Mouse (Mus musculus) embryonic facial prominence, embryonic 11.5 days (tissue): ENCODE measurements around the gene Msmp. TPM values are rescaled to one million over a fixed set of nuclear protein-coding genes. Genes with fewer than 3 reads are reported as not detected.

ENCODE experiments used
- ATAC-seq: fragments of 200-750 bp; cut with Nextera tagmentation; replicated peaks from 2 replicates; pipeline ENCODE4 v1.8.0; 2017; ENCODE audit warnings: low read depth; ENCODE audit not compliant: insufficient number of reproducible peaks, low FRiP score, low TSS enrichment
- DNase-seq: peaks from one replicate; pipeline ENCODE4 v3.0.0-alpha.2; 2015; ENCODE audit warnings: low spot score
- H3K27ac ChIP-seq: fragments of 300-500 bp; sonication (generic); replicated peaks from 2 replicates; pipeline ENCODE4 v1.5.1; 2014; ENCODE audit warnings: mild to moderate bottlenecking, low read depth, low read length, control low read depth
- H3K27me3 ChIP-seq: fragments of 300-500 bp; sonication (generic); 2 replicates; pipeline ENCODE4 v1.6.1; 2014; ENCODE audit warnings: mild to moderate bottlenecking, low read length, moderate library complexity, mixed read lengths; ENCODE audit not compliant: control insufficient read depth, insufficient read depth
- H3K36me3 ChIP-seq: fragments of 300-500 bp; sonication (generic); replicated peaks from 2 replicates; pipeline ENCODE4 v1.6.1; 2014; ENCODE audit warnings: low read depth, mild to moderate bottlenecking, low read length, moderate library complexity, mixed read lengths; ENCODE audit not compliant: control insufficient read depth, insufficient read depth
- H3K4me1 ChIP-seq: fragments of 300-500 bp; sonication (generic); 2 replicates; pipeline ENCODE4 v1.6.1; 2014; ENCODE audit warnings: low read length, mixed read lengths; ENCODE audit not compliant: control insufficient read depth, insufficient read depth
- H3K4me2 ChIP-seq: fragments of 300-500 bp; sonication (generic); 2 replicates; pipeline ENCODE4 v1.6.1; 2014; ENCODE audit warnings: low read depth, mild to moderate bottlenecking, control low read depth, low read length, moderate library complexity
- H3K4me3 ChIP-seq: fragments of 300-500 bp; sonication (generic); 2 replicates; pipeline ENCODE4 v1.5.1; 2014; ENCODE audit warnings: low read depth, low read length, control low read depth
- H3K9ac ChIP-seq: fragments of 300-500 bp; sonication (generic); replicated peaks from 2 replicates; pipeline ENCODE4 v1.6.1; 2014; ENCODE audit warnings: mild to moderate bottlenecking, control low read depth, low read length
- H3K9me3 ChIP-seq: fragments of 300-500 bp; sonication (generic); replicated peaks from 2 replicates; pipeline ENCODE4 v1.6.1; 2016; ENCODE audit warnings: mild to moderate bottlenecking, low read length, inconsistent platforms, mixed read lengths; ENCODE audit not compliant: control insufficient read depth
- WGBS: fragments of 180-500 bp; shearing (Covaris S2); extraction: QIAGEN DNeasy Blood & Tissue Kit; methylation state at CpG from one replicate; pipeline ENCODE4 v1.1.7; 2014; 5-methylcytosine and 5-hydroxymethylcytosine counted together
- polyA plus RNA-seq: library from polyadenylated mRNA; unstranded; fragments of >200 nt; fragmentation: Nextera tagmentation; extraction: Ambion mirVana; gene quantifications from 2 replicates; pipeline ENCODE4 v1.2.1, GENCODE M21; 2014

The Msmp gene
- polyA plus RNA-seq, 1 experiment from 2014 or later = not detected

GRCm38 (mm10) chr4:43578376-43579204 lies 5.7 kb downstream of the Msmp start, which contains the start of the genes Rgp1 and Gba2:
Gene Rgp1, plus strand, starts transcription at chr4:43578715.
Gene Gba2, minus strand, starts transcription at chr4:43578873.
- Histone ChIP-seq H3K36me3 (peaks cover 3% of the 10 kb centered on the region; the same call in 1 of the 2 replicates), H3K27me3 (no peaks in the 10 kb centered on the region), H3K9me3 (no peaks in the 10 kb centered on the region), H3K27ac (peak within 1 kb of the TSS; percentile 65), H3K4me1 (peaks cover 6% of the 10 kb centered on the region; the same call in 1 of the 2 replicates), H3K9ac (peak within 1 kb of the TSS; percentile 84), H3K4me3 (peak within 1 kb of the TSS; percentile 81), H3K4me2 (peak within 1 kb of the TSS; percentile 87)
- DNase-seq (peak; percentile 83), ATAC-seq (peak; percentile 96)
- under 1% methylated on average over 73 of the region's 76 CpGs for whole genome bisulfite sequencing

GRCm38 (mm10) chr4:43577237-43577881 lies 6.9 kb downstream of the Msmp start:
- DNase-seq (no peak), ATAC-seq (no peak)
- WGBS = 45% methylated on average over 8 of the region's 8 CpGs
- no peaks in the 10 kb centered on the region for H3K27me3 ChIP-seq
- H3K4me1 ChIP-seq = peaks cover 6% of the 10 kb centered on the region; the same call in 1 of the 2 replicates
- H3K36me3 ChIP-seq = peaks cover 3% of the 10 kb centered on the region; the same call in 1 of the 2 replicates
- peak overlapping the region; percentile 84 for H3K9ac ChIP-seq
- H3K27ac ChIP-seq = no peak overlapping the region
- peak overlapping the region; percentile 87 for H3K4me2 ChIP-seq
- H3K4me3 ChIP-seq = peak overlapping the region; percentile 81
- H3K9me3 ChIP-seq = no peaks in the 10 kb centered on the region

GRCm38 (mm10) chr4:43575356-43575755 lies 8.9 kb downstream of the Msmp start:
- Histone ChIP-seq H3K4me2 (no peak overlapping the region), H3K36me3 (0 out of 2 replicates have a peak, but pooled peaks cover 1% of the 10 kb centered on the region), H3K27ac (no peak overlapping the region), H3K9ac (no peak overlapping the region), H3K4me3 (no peak overlapping the region), H3K9me3 (no peaks in the 10 kb centered on the region), H3K27me3 (no peaks in the 10 kb centered on the region), H3K4me1 (peaks cover 6% of the 10 kb centered on the region; the same call in 1 of the 2 replicates)
- no peak for DNase-seq
- no peak for ATAC-seq
- WGBS = 84% methylated on average over 2 of the region's 2 CpGs

GRCm38 (mm10) chr4:43573561-43573960 lies 10.7 kb downstream of the Msmp start:
- Histone ChIP-seq H3K27me3 (no peaks in the 10 kb centered on the region), H3K36me3 (peaks cover 3% of the 10 kb centered on the region; the same call in 1 of the 2 replicates), H3K9ac (no peak overlapping the region), H3K9me3 (no peaks in the 10 kb centered on the region), H3K27ac (no peak overlapping the region), H3K4me3 (no peak overlapping the region), H3K4me1 (peaks cover 6% of the 10 kb centered on the region; the same call in 1 of the 2 replicates), H3K4me2 (no peak overlapping the region)
- 96% methylated on average over 4 of the region's 4 CpGs for WGBS
- no peak for DNase-seq
- no peak for ATAC-seq

- ATAC-seq = no peak
- WGBS = 82% methylated on average over 6 of the region's 6 CpGs
- H3K36me3 ChIP-seq = peaks cover 9% of the 10 kb centered on the region
- no peak overlapping the region for H3K4me2 ChIP-seq
- DNase-seq = no peak
- no peak overlapping the region for H3K27ac ChIP-seq
- no peak overlapping the region for H3K4me3 ChIP-seq
- no peak overlapping the region for H3K9ac ChIP-seq
- H3K4me1 ChIP-seq = no peaks in the 10 kb centered on the region
- H3K27me3 ChIP-seq = no peaks in the 10 kb centered on the region
- H3K9me3 ChIP-seq = no peaks in the 10 kb centered on the region
Measured at GRCm38 (mm10) chr4:43571395-43572045, 12.8 kb downstream of the Msmp start.

GRCm38 (mm10) chr4:43567140-43567539 lies 17.2 kb downstream of the Msmp start:
- Histone ChIP-seq H3K27ac (no peak overlapping the region), H3K9me3 (no peaks in the 10 kb centered on the region), H3K4me3 (no peak overlapping the region), H3K4me1 (peaks cover 5% of the 10 kb centered on the region), H3K4me2 (no peak overlapping the region), H3K36me3 (peaks cover 13% of the 10 kb centered on the region), H3K9ac (no peak overlapping the region), H3K27me3 (no peaks in the 10 kb centered on the region)
- ATAC-seq = no peak
- no peak for DNase-seq
- 85% methylated on average over 9 of the region's 9 CpGs for WGBS

GRCm38 (mm10) chr4:43564231-43564630 lies 20.1 kb downstream of the Msmp start:
- no peak overlapping the region for H3K27ac ChIP-seq
- DNase-seq (no peak), ATAC-seq (no peak)
- 71% methylated on average over 2 of the region's 2 CpGs for WGBS
- no peak overlapping the region for H3K9ac ChIP-seq
- no peak overlapping the region for H3K4me2 ChIP-seq
- H3K4me3 ChIP-seq = no peak overlapping the region
- H3K9me3 ChIP-seq = no peaks in the 10 kb centered on the region
- no peaks in the 10 kb centered on the region for H3K27me3 ChIP-seq
- H3K36me3 ChIP-seq = peaks cover 11% of the 10 kb centered on the region
- peaks cover 11% of the 10 kb centered on the region for H3K4me1 ChIP-seq
